Mouse (Mus musculus) frontal cortex, adult (tissue): Measurements from ENCODE around the gene Mmp20.
A peak's percentile ranks its signal among the peaks of the same experiment; 100 is the strongest.

Experiments used
- ATAC-seq: cut with Nextera tagmentation; 2 replicates; pipeline ENCODE4 v1.9.2; 2017; ENCODE audit warnings: mild to moderate bottlenecking, moderate library complexity, mixed read lengths; ENCODE audit not compliant: low TSS enrichment

Gene Mmp20

DNA sequence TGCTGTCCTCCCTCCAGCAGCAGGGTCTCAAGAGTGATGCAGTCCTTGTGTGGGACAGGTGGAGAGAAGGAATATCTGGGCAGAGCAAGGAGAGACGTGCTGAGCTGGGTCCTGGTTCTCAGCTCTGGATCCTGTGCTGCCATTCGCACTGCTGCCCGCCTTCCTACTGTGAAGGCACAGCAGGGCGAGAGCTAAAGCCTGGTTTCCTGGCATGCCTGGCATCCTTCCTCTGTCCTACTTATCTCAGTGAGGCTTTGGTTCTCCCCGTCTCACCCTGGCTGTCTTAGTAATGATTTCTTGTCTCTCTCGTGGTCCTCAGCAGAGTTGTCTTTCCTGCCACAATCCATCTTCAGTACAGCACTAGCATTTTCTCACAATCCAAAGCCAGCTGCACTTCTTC is 61.8 kb downstream of the Mmp20 start:
- peak; percentile 94 for ATAC-seq

DNA sequence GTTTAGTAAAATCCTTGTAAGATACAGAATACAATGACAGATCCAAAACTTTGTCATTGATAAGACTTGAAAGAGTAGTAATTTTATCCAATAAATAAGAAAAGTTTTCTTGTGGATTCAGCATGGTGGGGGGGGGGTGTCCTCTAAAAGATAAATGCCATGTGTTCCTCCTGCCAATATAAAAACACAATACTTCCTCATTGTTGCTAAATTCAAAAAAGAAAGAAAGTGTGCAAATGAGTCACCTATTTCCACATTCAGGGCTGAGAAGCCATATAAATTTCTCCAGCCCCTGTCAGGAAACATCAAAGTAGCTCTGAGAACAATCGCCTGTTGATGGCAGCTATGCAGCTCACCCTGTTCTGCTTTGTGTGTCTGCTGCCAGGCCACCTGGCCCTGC is 63.8 kb downstream of the Mmp20 start, which contains the start of gene Mmp7:
Mmp7 (plus strand) TSS at position 301 of the 400 bp plus-strand sequence.
- no peak for ATAC-seq

- no peak for ATAC-seq
Measured at GRCm38 (mm10) chr9:7693961-7694360, 65.9 kb downstream of the Mmp20 start.

GRCm38 (mm10) chr9:7695646-7696045 is 67.6 kb downstream of the Mmp20 start:
- no peak for ATAC-seq

GRCm38 (mm10) chr9:7708698-7709097 is 80.7 kb downstream of the Mmp20 start:
- ATAC-seq: no peak

DNA sequence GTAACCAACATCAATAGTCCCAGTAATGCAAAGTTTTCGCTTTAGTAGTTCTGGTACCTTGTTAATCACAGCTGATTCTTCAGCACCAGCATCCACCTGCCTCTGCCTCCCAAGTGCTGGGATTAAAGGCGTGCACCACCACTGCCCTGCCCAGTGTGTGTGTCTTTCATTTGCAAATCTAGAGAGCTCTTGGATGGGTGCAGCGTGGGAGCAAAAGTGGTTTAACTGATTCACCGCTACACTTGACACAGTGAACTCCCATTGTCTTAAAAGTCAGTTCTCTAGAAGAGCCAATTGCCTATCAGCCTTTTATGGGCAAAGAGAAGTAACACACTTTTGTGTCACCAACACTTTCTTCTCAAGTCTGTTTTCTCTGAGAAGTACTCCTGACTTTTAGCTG is 83.2 kb downstream of the Mmp20 start:
- no peak for ATAC-seq

- ATAC-seq: peak; percentile 62; the same call in 1 of the 2 replicates
Measured at GRCm38 (mm10) chr9:7714062-7714907, 86.3 kb downstream of the Mmp20 start.

GRCm38 (mm10) chr9:7714908-7715175 is 86.8 kb downstream of the Mmp20 start:
- no peak for ATAC-seq

- ATAC-seq: no peak
Measured at GRCm38 (mm10) chr9:7721543-7721942, 93.5 kb downstream of the Mmp20 start.
